Mouse (Mus musculus) splenic B cell, adult 2 months (primary cell): ENCODE measurements at regions not wholly inside any gene's neighbourhood (a gene's known extent, or its start where the extent isn't known, plus 50 kb on each side); places are given as distances from the start of the nearest gene placed in this dataset.

ENCODE experiments used
- DNase-seq: peaks from one replicate; pipeline ENCODE4 v3.0.0-alpha.2; 2011; ENCODE audit warnings: low read depth, low spot score
- H3K27me3 ChIP-seq: 2 replicates; pipeline ENCODE4 v1.6.1; 2012; ENCODE audit warnings: mild to moderate bottlenecking, low read length, moderate library complexity, mixed read lengths; ENCODE audit not compliant: control insufficient read depth, poor library complexity, insufficient read depth, severe bottlenecking
- H3K36me3 ChIP-seq: 2 replicates; pipeline ENCODE4 v1.6.1; 2012; ENCODE audit warnings: mild to moderate bottlenecking, low read length, moderate library complexity, mixed read lengths; ENCODE audit not compliant: control insufficient read depth, poor library complexity, insufficient read depth, severe bottlenecking

- no peak for DNase-seq
- no peaks in the 10 kb centered on the region for H3K27me3 ChIP-seq
- H3K36me3 ChIP-seq: no peaks in the 10 kb centered on the region
Measured at GRCm38 (mm10) chr10:98504524-98504923, 409.7 kb upstream of the Atp2b1 start.

- Histone ChIP-seq H3K27me3 (no peaks in the 10 kb centered on the region), H3K36me3 (no peaks in the 10 kb centered on the region)
- DNase-seq: no peak
Measured at GRCm38 (mm10) chr10:98508515-98509143, 405.6 kb upstream of the Atp2b1 start.

DNA sequence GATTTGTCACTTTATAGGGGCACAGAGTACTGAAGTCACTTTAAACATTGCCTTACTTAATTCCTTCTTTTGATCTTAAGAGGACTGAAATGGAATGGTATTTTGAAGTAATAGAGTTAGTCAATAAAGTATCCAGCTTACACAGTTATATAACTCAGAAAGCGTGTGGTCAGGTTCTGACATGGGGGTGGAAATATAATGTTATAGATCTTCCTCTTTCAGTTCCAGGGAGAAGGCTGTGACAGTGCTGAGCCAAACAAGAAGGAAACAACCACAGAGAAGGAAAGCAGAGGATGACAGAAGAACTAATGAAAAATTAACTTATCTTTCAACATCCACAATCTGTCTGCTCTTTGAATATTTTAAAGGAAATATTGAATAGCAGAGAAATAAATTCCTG lies 399.4 kb upstream of the Atp2b1 start:
- DNase-seq: no peak
- Histone ChIP-seq H3K36me3 (no peaks in the 10 kb centered on the region), H3K27me3 (no peaks in the 10 kb centered on the region)

DNA sequence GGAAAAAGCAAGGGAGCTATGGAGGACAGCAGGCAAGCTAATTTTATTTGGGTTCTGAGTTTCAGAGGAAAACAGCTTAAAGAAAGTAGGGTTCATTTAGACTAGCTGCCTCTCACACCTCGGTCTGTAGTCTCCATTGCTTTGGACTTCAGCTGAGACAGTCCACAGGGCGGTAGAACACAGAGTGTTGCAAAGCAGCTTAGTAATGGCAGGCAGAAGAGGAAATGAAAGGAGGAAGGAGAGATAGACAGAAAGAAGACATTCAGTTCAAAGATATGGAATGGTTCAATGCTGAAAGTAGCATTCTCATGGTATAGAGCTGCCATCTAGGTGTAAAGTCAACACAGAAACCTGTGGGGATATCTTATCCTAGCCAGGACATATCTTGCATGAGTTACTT lies 396.6 kb upstream of the Atp2b1 start:
- DNase-seq: no peak
- H3K27me3 ChIP-seq: no peaks in the 10 kb centered on the region
- no peaks in the 10 kb centered on the region for H3K36me3 ChIP-seq

DNA sequence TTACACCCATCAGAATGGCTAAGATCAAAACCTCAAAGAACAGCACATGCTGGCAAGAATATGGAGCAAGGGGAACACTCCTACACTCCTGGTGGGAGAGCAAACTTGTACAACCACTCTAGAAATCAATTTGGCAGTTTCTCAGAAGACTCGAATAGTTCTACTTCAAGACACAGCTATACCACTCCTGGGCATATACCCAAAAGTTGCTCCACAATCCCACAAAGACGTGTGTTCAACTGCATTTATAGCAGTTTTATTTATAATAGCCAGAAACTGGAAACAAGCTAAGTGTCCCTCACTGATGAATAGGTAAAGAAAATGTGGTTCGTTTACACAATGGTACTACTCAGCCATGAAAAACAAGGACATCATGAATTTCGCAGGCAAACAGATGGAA lies 384.6 kb upstream of the Atp2b1 start:
- DNase-seq: no peak
- H3K36me3 ChIP-seq: no peaks in the 10 kb centered on the region
- no peaks in the 10 kb centered on the region for H3K27me3 ChIP-seq

DNA sequence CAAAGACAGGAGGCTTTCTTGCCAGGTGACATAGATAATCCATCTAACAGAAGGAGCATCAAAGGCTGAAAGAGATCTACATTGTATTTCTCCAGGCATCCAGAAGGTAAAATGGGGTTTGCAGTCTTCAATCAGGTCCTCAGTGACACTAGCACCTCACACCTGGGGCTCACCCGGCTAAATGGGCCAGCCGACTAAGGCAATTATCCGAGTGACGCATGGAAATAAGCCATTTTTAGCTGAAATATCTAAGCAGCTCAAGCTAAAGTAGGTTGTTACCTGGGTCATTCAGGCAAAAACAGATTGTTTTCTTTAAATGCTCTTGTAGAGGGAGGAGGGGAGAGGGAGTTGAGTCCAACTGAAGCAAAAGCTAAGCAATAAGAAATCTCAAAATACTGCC lies 382.8 kb upstream of the Atp2b1 start:
- no peaks in the 10 kb centered on the region for H3K27me3 ChIP-seq
- H3K36me3 ChIP-seq: no peaks in the 10 kb centered on the region
- no peak for DNase-seq

DNA sequence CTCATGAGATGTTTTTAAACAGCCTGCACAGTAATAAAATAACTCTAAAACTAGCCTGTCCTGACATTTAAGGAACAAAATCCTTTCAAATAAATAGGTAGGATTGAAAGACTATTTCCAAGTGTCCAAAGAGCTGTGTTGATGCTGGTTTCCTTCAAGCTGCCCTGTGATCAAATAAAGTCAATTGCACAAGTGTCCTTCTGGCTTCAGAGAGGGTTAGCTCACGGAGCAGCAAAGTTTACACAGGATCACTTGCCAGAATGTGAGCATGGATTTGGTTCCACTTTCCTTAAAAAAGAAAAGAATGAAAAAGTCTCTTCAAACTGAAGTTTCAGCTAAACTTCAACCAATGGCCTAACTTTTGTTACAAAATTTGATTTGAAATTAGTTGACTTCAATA lies 375.5 kb upstream of the Atp2b1 start:
- no peak for DNase-seq
- Histone ChIP-seq H3K36me3 (no peaks in the 10 kb centered on the region), H3K27me3 (no peaks in the 10 kb centered on the region)

GRCm38 (mm10) chr10:98541062-98541461 lies 373.1 kb upstream of the Atp2b1 start:
- H3K27me3 ChIP-seq: no peaks in the 10 kb centered on the region

DNA sequence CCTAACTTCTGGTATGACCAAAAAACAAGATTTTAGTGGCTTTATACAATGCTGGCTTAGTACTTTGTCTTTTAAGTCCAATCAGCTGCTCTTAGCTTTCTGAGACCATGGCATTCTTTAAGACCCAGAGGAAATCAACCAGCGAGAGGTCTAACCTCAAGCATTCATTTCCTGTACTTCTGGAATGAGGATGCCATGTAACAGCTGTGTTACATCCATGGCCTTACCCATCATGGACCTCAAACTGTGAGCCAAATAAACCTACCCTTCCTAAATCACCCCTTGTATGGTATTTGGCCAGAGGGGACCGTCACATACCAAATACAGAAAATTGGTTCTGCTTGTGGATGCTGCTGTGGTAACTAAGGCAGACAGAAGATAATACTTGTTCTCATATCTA lies 372.1 kb upstream of the Atp2b1 start:
- Histone ChIP-seq H3K27me3 (no peaks in the 10 kb centered on the region), H3K36me3 (no peaks in the 10 kb centered on the region)
- no peak for DNase-seq

More at GRCm38 (mm10) chr10:98541062-98541461, 373.1 kb upstream of the Atp2b1 start:
- no peak for DNase-seq
- H3K36me3 ChIP-seq: no peaks in the 10 kb centered on the region

- no peak for DNase-seq
- Histone ChIP-seq H3K27me3 (no peaks in the 10 kb centered on the region), H3K36me3 (no peaks in the 10 kb centered on the region)
Measured at GRCm38 (mm10) chr10:98543253-98543997, 370.8 kb upstream of the Atp2b1 start.

GRCm38 (mm10) chr10:98543998-98544349 lies 370.2 kb upstream of the Atp2b1 start:
- no peak for DNase-seq
- Histone ChIP-seq H3K36me3 (no peaks in the 10 kb centered on the region), H3K27me3 (no peaks in the 10 kb centered on the region)

- H3K36me3 ChIP-seq: no peaks in the 10 kb centered on the region
- no peak for DNase-seq
- no peaks in the 10 kb centered on the region for H3K27me3 ChIP-seq
Measured at GRCm38 (mm10) chr10:98554575-98554974, 359.6 kb upstream of the Atp2b1 start.

DNA sequence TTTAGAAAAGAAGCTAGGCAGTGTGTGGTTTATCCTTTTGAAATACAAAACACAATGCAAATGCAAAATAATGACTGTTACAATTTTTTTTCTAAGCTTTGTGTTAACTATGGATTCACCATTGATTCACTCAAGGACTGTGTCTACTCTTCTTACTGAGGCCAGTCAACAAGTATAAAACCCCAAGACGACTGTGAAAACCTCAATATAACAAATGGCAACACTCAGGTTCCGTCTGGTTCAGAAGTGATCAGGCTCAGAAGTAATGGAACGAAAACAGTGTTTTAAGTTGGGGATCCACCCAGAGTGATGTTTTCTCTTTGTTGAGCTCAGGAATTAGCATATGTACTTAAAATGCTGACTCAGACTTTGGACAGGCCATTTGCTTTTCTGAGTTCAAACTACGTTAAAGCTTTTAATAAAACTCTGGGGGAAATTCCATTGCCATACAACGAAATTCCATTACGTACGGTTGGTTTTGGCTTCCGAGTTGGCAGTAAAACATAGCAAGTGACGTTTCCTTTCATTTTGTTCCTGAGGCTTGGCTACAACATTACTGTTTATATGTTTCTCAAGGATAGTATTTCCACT lies 356.6 kb upstream of the Atp2b1 start:
- Histone ChIP-seq H3K36me3 (no peaks in the 10 kb centered on the region), H3K27me3 (no peaks in the 10 kb centered on the region)
- no peak for DNase-seq

GRCm38 (mm10) chr10:98558560-98558959 lies 355.6 kb upstream of the Atp2b1 start:
- Histone ChIP-seq H3K27me3 (no peaks in the 10 kb centered on the region), H3K36me3 (no peaks in the 10 kb centered on the region)
- no peak for DNase-seq

GRCm38 (mm10) chr10:98562297-98562912 lies 351.8 kb upstream of the Atp2b1 start:
- no peaks in the 10 kb centered on the region for H3K27me3 ChIP-seq
- H3K36me3 ChIP-seq: no peaks in the 10 kb centered on the region
- no peak for DNase-seq
